20 mouse cellular contexts compared by ENCODE assay signal in genomic region chr7:89400721-89401120, GRCm38 (mm10). TPM values are rescaled to one million over a fixed set of nuclear protein-coding genes. Genes with fewer than 3 reads are reported as not detected.
A peak's percentile ranks its signal among the peaks of the same experiment; 100 is the strongest.
DNase-seq lines count a peak whose midpoint lies in the region; ATAC-seq and TF ChIP-seq lines count a peak whose summit lies in the region.
"Had no signal": no experiment of that assay in that cellular context is flagged by ENCODE, and none has a peak within 500 bp of the region (broad histone marks: within the 10 kb centered on the region; RNA-seq: fewer than 3 reads in every experiment).

No protein-coding gene starts in this region.

- H3K4me1 ChIP-seq in forebrain, embryonic 12.5 days: peaks cover 24% of the 10 kb centered on the region
- peaks cover 18% of the 10 kb centered on the region for H3K4me1 ChIP-seq in forebrain, embryonic 16.5 days (replicated peaks; ENCODE audit: control insufficient read depth, insufficient read depth, low read length)
- peaks cover 11% of the 10 kb centered on the region for H3K4me1 ChIP-seq in kidney, adult 2 months (ENCODE audit: control insufficient read depth, insufficient read depth, low read length)
- H3K4me1 ChIP-seq in kidney, embryonic 16.5 days (ENCODE audit: insufficient read depth, low read length): peaks cover 25% of the 10 kb centered on the region
- H3K4me1 ChIP-seq in midbrain, embryonic 11.5 days (ENCODE audit: control insufficient read depth, insufficient read depth, low read length): peaks cover 10% of the 10 kb centered on the region
- peaks cover 10% of the 10 kb centered on the region for H3K4me1 ChIP-seq in midbrain, embryonic 15.5 days

- H3K36me3 ChIP-seq in forebrain, embryonic 12.5 days (replicated peaks): no peaks in the 10 kb centered on the region
- no peaks in the 10 kb centered on the region for H3K36me3 ChIP-seq in forebrain, embryonic 16.5 days (ENCODE audit: control insufficient read depth, insufficient read depth)
- H3K36me3 ChIP-seq in kidney, adult 2 months (ENCODE audit: control insufficient read depth, insufficient read depth, low read length): no peaks in the 10 kb centered on the region
- no peaks in the 10 kb centered on the region for H3K36me3 ChIP-seq in kidney, embryonic 16.5 days (ENCODE audit: insufficient read depth, low read length)
- H3K36me3 ChIP-seq in midbrain, embryonic 11.5 days (ENCODE audit: control insufficient read depth, insufficient read depth, low read length): no peaks in the 10 kb centered on the region
- no peaks in the 10 kb centered on the region for H3K36me3 ChIP-seq in midbrain, embryonic 15.5 days (replicated peaks)
- H3K36me3 ChIP-seq: forebrain, embryonic 10.5 days; hindbrain, embryonic 12.5 days; hindbrain, embryonic 15.5 days had no signal

- 14% methylated on average over 2 of the region's 2 CpGs for WGBS in forebrain, embryonic 12.5 days
- WGBS in forebrain, embryonic 16.5 days: 11% methylated on average over 2 of the region's 2 CpGs
- whole genome bisulfite sequencing in kidney, adult 2 months: 80% methylated on average over 2 of the region's 2 CpGs
- WGBS in kidney, embryonic 16.5 days: 92% methylated on average over 2 of the region's 2 CpGs
- WGBS in midbrain, embryonic 11.5 days: 57% methylated on average over 2 of the region's 2 CpGs
- WGBS in midbrain, embryonic 15.5 days: 42% methylated on average over 2 of the region's 2 CpGs

- H3K27me3 ChIP-seq in forebrain, embryonic 12.5 days: peaks cover 38% of the 10 kb centered on the region
- H3K27me3 ChIP-seq in forebrain, embryonic 16.5 days (replicated peaks; ENCODE audit: control insufficient read depth, insufficient read depth, low read length): peaks cover 2% of the 10 kb centered on the region; the same call in 1 of the 2 replicates
- no peaks in the 10 kb centered on the region for H3K27me3 ChIP-seq in kidney, adult 2 months (replicated peaks; ENCODE audit: control insufficient read depth, insufficient read depth, low read length)
- H3K27me3 ChIP-seq in kidney, embryonic 16.5 days (ENCODE audit: insufficient read depth, low read length): no peaks in the 10 kb centered on the region
- peaks cover 14% of the 10 kb centered on the region; the same call in 1 of the 2 replicates for H3K27me3 ChIP-seq in midbrain, embryonic 11.5 days (ENCODE audit: control insufficient read depth, insufficient read depth, low read length)
- H3K27me3 ChIP-seq in midbrain, embryonic 15.5 days (replicated peaks): peaks cover 10% of the 10 kb centered on the region; the same call in 1 of the 2 replicates

- TF ChIP-seq POLR2A in kidney, adult 2 months (IDR thresholded peaks at IDR 0.05; ENCODE audit: low read depth, low read length): no peak

- no peaks in the 10 kb centered on the region for H3K9me3 ChIP-seq in forebrain, embryonic 12.5 days
- H3K9me3 ChIP-seq in forebrain, embryonic 16.5 days (ENCODE audit: control insufficient read depth, low read length): no peaks in the 10 kb centered on the region
- no peaks in the 10 kb centered on the region for H3K9me3 ChIP-seq in kidney, embryonic 16.5 days (ENCODE audit: low read length)
- H3K9me3 ChIP-seq in midbrain, embryonic 11.5 days (ENCODE audit: control insufficient read depth, low read length): no peaks in the 10 kb centered on the region
- no peaks in the 10 kb centered on the region for H3K9me3 ChIP-seq in midbrain, embryonic 15.5 days
- H3K9me3 ChIP-seq: forebrain, embryonic 10.5 days; hindbrain, embryonic 12.5 days; hindbrain, embryonic 15.5 days had no signal

- H3K27ac ChIP-seq in forebrain, embryonic 12.5 days: 0 out of 2 replicates have a peak overlapping the region, but pooled peaks have one; percentile 31
- H3K27ac ChIP-seq in forebrain, embryonic 16.5 days (ENCODE audit: low read length): no peak overlapping the region
- peak overlapping the region; percentile 85; the same call in 1 of the 2 replicates for H3K27ac ChIP-seq in kidney, adult 2 months (ENCODE audit: insufficient read depth, low read depth, low read length)
- H3K27ac ChIP-seq in kidney, embryonic 16.5 days (ENCODE audit: low read length): peak overlapping the region; percentile 86
- no peak overlapping the region for H3K27ac ChIP-seq in midbrain, embryonic 11.5 days (ENCODE audit: low read depth, low read length)
- H3K27ac ChIP-seq in midbrain, embryonic 15.5 days: no peak overlapping the region
- H3K27ac ChIP-seq: forebrain, embryonic 10.5 days; gastrocnemius, adult 2 months; hindbrain, embryonic 12.5 days; hindbrain, embryonic 15.5 days had no signal

- no peak overlapping the region for H3K4me2 ChIP-seq in forebrain, embryonic 12.5 days
- no peak overlapping the region for H3K4me2 ChIP-seq in forebrain, embryonic 16.5 days (ENCODE audit: low read length)
- no peak overlapping the region for H3K4me2 ChIP-seq in kidney, embryonic 16.5 days (replicated peaks; ENCODE audit: low read depth, low read length)
- H3K4me2 ChIP-seq in midbrain, embryonic 11.5 days: no peak overlapping the region
- no peak overlapping the region for H3K4me2 ChIP-seq in midbrain, embryonic 15.5 days
- H3K4me2 ChIP-seq: heart, embryonic 11.5 days; hindbrain, embryonic 12.5 days; hindbrain, embryonic 15.5 days had no signal

- ATAC-seq in forebrain, embryonic 12.5 days (ENCODE audit: low FRiP score): no peak
- no peak for ATAC-seq in forebrain, embryonic 16.5 days
- no peak for ATAC-seq in kidney, embryonic 16.5 days (ENCODE audit: low FRiP score, low TSS enrichment)
- ATAC-seq in midbrain, embryonic 11.5 days (ENCODE audit: low FRiP score): no peak
- ATAC-seq in midbrain, embryonic 15.5 days (replicated peaks): no peak
- ATAC-seq: activated CD4-positive, CD25-positive, alpha-beta regulatory T cell, adult 4 months had no signal

- H3K4me3 ChIP-seq in forebrain, embryonic 12.5 days (replicated peaks): no peak overlapping the region
- no peak overlapping the region for H3K4me3 ChIP-seq in forebrain, embryonic 16.5 days (replicated peaks; ENCODE audit: low read length)
- H3K4me3 ChIP-seq in kidney, adult 2 months (ENCODE audit: insufficient read depth, low read depth, low read length): no peak overlapping the region
- no peak overlapping the region for H3K4me3 ChIP-seq in kidney, embryonic 16.5 days (ENCODE audit: low read length)
- H3K4me3 ChIP-seq in midbrain, embryonic 11.5 days (ENCODE audit: low read depth, low read length): no peak overlapping the region
- H3K4me3 ChIP-seq in midbrain, embryonic 15.5 days: no peak overlapping the region
- H3K4me3 ChIP-seq: forebrain, embryonic 10.5 days; gastrocnemius, adult 2 months; hindbrain, embryonic 12.5 days; hindbrain, embryonic 15.5 days had no signal

- TF ChIP-seq CTCF in kidney, adult 2 months (conservative IDR thresholded peaks at IDR 0.05; ENCODE audit: insufficient read depth, insufficient read length, low read depth, low read length): no peak

- no peak overlapping the region for H3K9ac ChIP-seq in forebrain, embryonic 12.5 days
- H3K9ac ChIP-seq in forebrain, embryonic 16.5 days (replicated peaks; ENCODE audit: low read depth, low read length): no peak overlapping the region
- H3K9ac ChIP-seq in kidney, embryonic 16.5 days (replicated peaks; ENCODE audit: low read length): no peak overlapping the region
- no peak overlapping the region for H3K9ac ChIP-seq in midbrain, embryonic 11.5 days (ENCODE audit: low read length)
- no peak overlapping the region for H3K9ac ChIP-seq in midbrain, embryonic 15.5 days
- H3K9ac ChIP-seq: hindbrain, embryonic 12.5 days; hindbrain, embryonic 15.5 days had no signal

- no peak for DNase-seq in kidney, adult 2 months
- DNase-seq in kidney, postnatal 25 days: no peak
- no peak for DNase-seq in kidney, adult 18-20 months
- DNase-seq in midbrain, embryonic 11.5 days (ENCODE audit: low spot score, missing footprints): peak; percentile 67
- DNase-seq: adrenal gland, adult 8-10 months; adrenal gland, postnatal 25 days; cerebellum, adult 18-20 months; cerebellum, adult 9-10 months; cerebellum, postnatal 14 days; gastrocnemius, adult 2 months; gastrocnemius, postnatal 14 days had no signal

RNA-seq across cellular contexts. Expression of gene Tmem135, which starts 3.3 kb away (rescaled TPM):
- polyA plus RNA-seq in forebrain, embryonic 12.5 days (2016; fragmentation: Nextera tagmentation; extraction: Ambion mirVana): 19.2 and 26.4 TPM in 2 replicates
- 25.7 and 27.5 TPM in 2 replicates for polyA plus RNA-seq in forebrain, embryonic 16.5 days (2015; fragmentation: Nextera tagmentation; extraction: Ambion mirVana)
- 53.6 and 100 TPM in 2 replicates for polyA plus RNA-seq in kidney, adult 2 months (2012; rRNA removed)
- 37.6 and 39.9 TPM in 2 replicates for polyA plus RNA-seq in kidney, embryonic 16.5 days (2015; fragmentation: Nextera tagmentation; extraction: Ambion mirVana)
- 15.1 and 16.7 TPM in 2 replicates for polyA plus RNA-seq in midbrain, embryonic 11.5 days (2014; fragmentation: Nextera tagmentation; extraction: Ambion mirVana)
- 28.0 and 32.8 TPM in 2 replicates for polyA plus RNA-seq in midbrain, embryonic 15.5 days (2015; fragmentation: Nextera tagmentation; extraction: Ambion mirVana)

RNA-seq across cellular contexts. Expression of gene Fzd4, which starts 3.4 kb away (rescaled TPM):
- 2.4 and 3.3 TPM in 2 replicates for polyA plus RNA-seq in forebrain, embryonic 12.5 days (2016; fragmentation: Nextera tagmentation; extraction: Ambion mirVana)
- 1.6 and 2.1 TPM in 2 replicates for polyA plus RNA-seq in forebrain, embryonic 16.5 days (2015; fragmentation: Nextera tagmentation; extraction: Ambion mirVana)
- polyA plus RNA-seq in kidney, adult 2 months (2012; rRNA removed): 28.7 and 31.2 TPM in 2 replicates
- 28.1 and 31.0 TPM in 2 replicates for polyA plus RNA-seq in kidney, embryonic 16.5 days (2015; fragmentation: Nextera tagmentation; extraction: Ambion mirVana)
- 2.0 and 2.6 TPM in 2 replicates for polyA plus RNA-seq in midbrain, embryonic 11.5 days (2014; fragmentation: Nextera tagmentation; extraction: Ambion mirVana)
- polyA plus RNA-seq in midbrain, embryonic 15.5 days (2015; fragmentation: Nextera tagmentation; extraction: Ambion mirVana): 1.6 and 1.7 TPM in 2 replicates
- polyA plus RNA-seq: activated CD4-positive, CD25-positive, alpha-beta regulatory T cell, adult 4 months had no signal

Comparison
In these comparisons a context has a peak if more than half of its experiments do, and no peak if none do; other contexts are left out.
1. H3K27ac ChIP-seq: peak in forebrain, embryonic 12.5 days (single experiment), kidney, adult 2 months (single experiment) and kidney, embryonic 16.5 days (single experiment); none in forebrain, embryonic 16.5 days (single experiment), midbrain, embryonic 11.5 days (single experiment) and midbrain, embryonic 15.5 days (single experiment).